Mouse (Mus musculus): ENCODE results near the gene Metap2. TPM values are rescaled to one million over a fixed set of nuclear protein-coding genes. Genes with fewer than 3 reads are reported as not detected.
A peak's percentile ranks its signal among the peaks of the same experiment; 100 is the strongest.
"Not testable (repeated sequence)": the region's sequence is repeated elsewhere in the genome, so short reads cannot be mapped to it uniquely, and the experiment has no call there.

The Metap2 gene
- total RNA-seq, 2 experiments from 2014 or later = 132 to 158 TPM

- no peak for ATAC-seq (ENCODE audit: poor library complexity, severe bottlenecking)
Observed at GRCm38 (mm10) chr10:93868401-93868800, 28.5 kb downstream of the Metap2 start.

- no peak for ATAC-seq (ENCODE audit: poor library complexity, severe bottlenecking)
Observed at GRCm38 (mm10) chr10:93856095-93856494, 40.8 kb downstream of the Metap2 start.

GRCm38 (mm10) chr10:93855126-93855525 lies 41.8 kb downstream of the Metap2 start:
- ATAC-seq (ENCODE audit: poor library complexity, severe bottlenecking) = no peak

GRCm38 (mm10) chr10:93846706-93847105 lies 50.2 kb downstream of the Metap2 start:
- no peak for ATAC-seq (ENCODE audit: poor library complexity, severe bottlenecking)

- ATAC-seq (ENCODE audit: poor library complexity, severe bottlenecking) = not testable (repeated sequence)
Observed at GRCm38 (mm10) chr10:93835115-93835514, 61.8 kb downstream of the Metap2 start.

- ATAC-seq (ENCODE audit: poor library complexity, severe bottlenecking) = no peak
Observed at GRCm38 (mm10) chr10:93834394-93834745, 62.5 kb downstream of the Metap2 start.

- peak; percentile 83 for ATAC-seq (ENCODE audit: poor library complexity, severe bottlenecking)
Observed at GRCm38 (mm10) chr10:93833699-93834393, 63.0 kb downstream of the Metap2 start.

- ATAC-seq (ENCODE audit: poor library complexity, severe bottlenecking) = no peak
Observed at GRCm38 (mm10) chr10:93833370-93833698, 63.6 kb downstream of the Metap2 start.

- no peak for ATAC-seq (ENCODE audit: poor library complexity, severe bottlenecking)
Observed at GRCm38 (mm10) chr10:93832811-93833210, 64.1 kb downstream of the Metap2 start.

- no peak for ATAC-seq (ENCODE audit: poor library complexity, severe bottlenecking)
Observed at GRCm38 (mm10) chr10:93831730-93832574, 64.9 kb downstream of the Metap2 start.

- no peak for ATAC-seq (ENCODE audit: poor library complexity, severe bottlenecking)
Observed at GRCm38 (mm10) chr10:93830931-93831729, 65.8 kb downstream of the Metap2 start, which contains the start of gene Usp44. Gene Usp44 (plus strand): TSS chr10:93831555.

GRCm38 (mm10) chr10:93829898-93830831 lies 66.7 kb downstream of the Metap2 start:
- peak; percentile 58 for ATAC-seq (ENCODE audit: poor library complexity, severe bottlenecking)

GRCm38 (mm10) chr10:93818661-93819060 lies 78.2 kb downstream of the Metap2 start:
- peak; percentile 75 for ATAC-seq (ENCODE audit: poor library complexity, severe bottlenecking)

- ATAC-seq (ENCODE audit: poor library complexity, severe bottlenecking) = no peak
Observed at GRCm38 (mm10) chr10:93813755-93814154, 83.1 kb downstream of the Metap2 start.

- peak; percentile 56 for ATAC-seq (ENCODE audit: poor library complexity, severe bottlenecking)
Observed at GRCm38 (mm10) chr10:93812774-93813415, 84.0 kb downstream of the Metap2 start.

- ATAC-seq (ENCODE audit: poor library complexity, severe bottlenecking) = no peak
Observed at GRCm38 (mm10) chr10:93812098-93812497, 84.8 kb downstream of the Metap2 start.

GRCm38 (mm10) chr10:93810590-93811185 lies 86.2 kb downstream of the Metap2 start:
- no peak for ATAC-seq (ENCODE audit: poor library complexity, severe bottlenecking)

- ATAC-seq (ENCODE audit: poor library complexity, severe bottlenecking) = not testable (repeated sequence)
Observed at GRCm38 (mm10) chr10:93809438-93809837, 87.5 kb downstream of the Metap2 start.
